Mouse (Mus musculus) megakaryocyte, embryonic 14.5 days (primary cell): ENCODE data around the gene Nlrp9b.
"Not testable (repeated sequence)": the region's sequence is repeated elsewhere in the genome, so short reads cannot be mapped to it uniquely, and the experiment has no call there.

Experiments
- FLI1 ChIP-seq: IDR thresholded peaks from 2 replicates; pipeline ENCODE4 v1.6.1; 2012; ENCODE audit warnings: low read length, inconsistent platforms, mixed read lengths
- GATA1 ChIP-seq: IDR thresholded peaks from 3 replicates; pipeline ENCODE4 v1.6.1; 2012; ENCODE audit warnings: mixed read lengths, low read length, inconsistent platforms, borderline replicate concordance

- TF ChIP-seq GATA1, FLI1: not testable (repeated sequence)
Observed at GRCm38 (mm10) chr7:19996721-19997120, 5.5 kb downstream of the Nlrp9b start.
